Mouse (Mus musculus) ES-E14 (cell line): Measurements from ENCODE around the gene Flywch1.

ENCODE experiments used
- HCFC1 ChIP-seq: IDR thresholded peaks from 2 replicates; pipeline ENCODE4 v1.6.1; 2012; ENCODE audit warnings: low read length, inconsistent platforms, borderline replicate concordance; ENCODE audit not compliant: insufficient read depth
- ZC3H11A ChIP-seq: IDR thresholded peaks from 2 replicates; pipeline ENCODE4 v1.6.1; 2012; ENCODE audit warnings: low read depth, mild to moderate bottlenecking, inconsistent platforms, low read length, borderline replicate concordance

- no peak for TF ChIP-seq HCFC1
- TF ChIP-seq ZC3H11A: no peak
Observed at GRCm38 (mm10) chr17:23762976-23763375, 8.4 kb downstream of the Flywch1 start.
